Mouse (Mus musculus): ENCODE data around the gene Asb7. TPM values are rescaled to one million over a fixed set of nuclear protein-coding genes. Genes with fewer than 3 reads are reported as not detected.

Gene Asb7
- polyA plus RNA-seq, 1 experiment from 2014 or later = 14.6 TPM

DNA sequence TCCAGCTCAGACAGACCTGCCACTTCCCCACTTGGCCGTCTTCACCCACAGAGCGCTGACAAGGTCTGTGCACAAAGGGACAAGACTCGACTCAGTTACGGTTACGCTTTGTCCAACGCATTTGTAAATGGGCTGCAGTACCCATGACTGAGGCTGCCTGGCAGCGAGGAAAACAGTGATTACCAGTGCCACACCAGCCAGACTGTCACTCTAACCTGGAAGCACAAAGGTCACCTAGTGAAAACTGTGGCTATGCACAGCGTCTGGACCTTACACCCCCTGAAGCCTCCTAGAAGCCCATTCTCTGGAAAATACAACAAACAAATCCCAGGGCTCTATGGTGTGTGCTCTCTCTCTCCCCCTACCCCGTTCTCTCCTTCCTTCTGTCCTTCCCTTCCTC is 33.9 kb downstream of the Asb7 start:
- peaks cover 67% of the 10 kb centered on the region for H3K36me3 ChIP-seq
- WGBS = 88% methylated on average over 9 of the region's 9 CpGs
- no peaks in the 10 kb centered on the region for H3K9me3 ChIP-seq (replicated peaks)
- no peak for ATAC-seq (ENCODE audit: insufficient number of reproducible peaks, low FRiP score)
- no peak overlapping the region for H3K9ac ChIP-seq
- no peak overlapping the region for H3K4me2 ChIP-seq
- no peaks in the 10 kb centered on the region for H3K27me3 ChIP-seq (replicated peaks)
- peaks cover 5% of the 10 kb centered on the region; the same call in 1 of the 2 replicates for H3K4me1 ChIP-seq (replicated peaks)
- no peak overlapping the region for H3K4me3 ChIP-seq
- H3K27ac ChIP-seq (ENCODE audit: poor library complexity, severe bottlenecking) = no peak overlapping the region

DNA sequence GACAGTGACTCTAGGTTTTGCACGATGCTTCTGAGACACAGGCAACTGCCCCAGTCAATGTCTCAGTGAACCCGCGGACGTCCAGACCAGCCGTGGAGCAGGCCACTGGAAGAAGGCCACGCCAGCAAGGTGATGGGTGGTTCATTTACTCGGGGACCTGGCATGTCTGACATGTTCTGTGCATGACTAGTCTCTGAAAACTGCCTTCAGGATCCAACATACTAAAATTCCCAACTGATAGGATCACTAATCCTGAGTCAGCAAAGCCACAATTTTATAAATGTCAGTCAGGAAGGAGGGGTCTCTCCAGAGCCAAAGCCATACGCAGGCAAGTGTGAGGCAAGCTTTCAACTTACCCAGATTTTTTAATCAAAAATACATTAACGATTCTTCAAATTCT is 35.8 kb downstream of the Asb7 start:
- WGBS = 86% methylated on average over 9 of the region's 9 CpGs

DNA sequence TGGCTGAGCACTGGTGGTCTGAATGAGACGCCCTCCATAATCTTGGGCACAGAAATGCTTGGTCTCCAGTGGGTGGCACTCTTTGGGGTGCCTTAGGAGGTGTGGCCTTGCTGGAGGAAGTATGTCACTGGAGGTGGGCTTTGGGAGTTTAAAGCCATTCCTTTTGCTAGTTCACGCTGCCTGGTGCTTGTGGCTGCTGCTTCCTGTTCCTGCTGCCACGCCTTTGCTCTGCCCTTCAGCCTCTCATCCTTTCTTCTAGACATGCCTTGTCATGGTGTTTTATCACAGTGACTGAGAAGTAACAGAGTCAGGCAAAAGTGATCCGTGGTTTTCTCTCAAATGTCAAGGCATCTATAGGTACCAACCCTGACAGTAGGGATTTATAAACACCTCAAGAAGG is 37.2 kb downstream of the Asb7 start:
- no peaks in the 10 kb centered on the region for H3K4me1 ChIP-seq (replicated peaks)
- no peaks in the 10 kb centered on the region for H3K9me3 ChIP-seq (replicated peaks)
- 77% methylated on average over 4 of the region's 4 CpGs for WGBS
- no peaks in the 10 kb centered on the region for H3K27me3 ChIP-seq (replicated peaks)
- peaks cover 46% of the 10 kb centered on the region for H3K36me3 ChIP-seq
- H3K27ac ChIP-seq (ENCODE audit: poor library complexity, severe bottlenecking) = no peak overlapping the region
- H3K9ac ChIP-seq = no peak overlapping the region
- H3K4me3 ChIP-seq = no peak overlapping the region
- no peak overlapping the region for H3K4me2 ChIP-seq
- ATAC-seq (ENCODE audit: insufficient number of reproducible peaks, low FRiP score) = no peak

More for the DNA sequence above, 35.8 kb downstream of the Asb7 start:
- H3K27ac ChIP-seq (ENCODE audit: poor library complexity, severe bottlenecking) = no peak overlapping the region
- H3K27me3 ChIP-seq (replicated peaks) = no peaks in the 10 kb centered on the region
- H3K4me3 ChIP-seq = no peak overlapping the region
- H3K4me2 ChIP-seq = no peak overlapping the region
- H3K4me1 ChIP-seq (replicated peaks) = no peaks in the 10 kb centered on the region
- H3K36me3 ChIP-seq = peaks cover 50% of the 10 kb centered on the region
- H3K9ac ChIP-seq = no peak overlapping the region
- no peak for ATAC-seq (ENCODE audit: insufficient number of reproducible peaks, low FRiP score)
- no peaks in the 10 kb centered on the region for H3K9me3 ChIP-seq (replicated peaks)

DNA sequence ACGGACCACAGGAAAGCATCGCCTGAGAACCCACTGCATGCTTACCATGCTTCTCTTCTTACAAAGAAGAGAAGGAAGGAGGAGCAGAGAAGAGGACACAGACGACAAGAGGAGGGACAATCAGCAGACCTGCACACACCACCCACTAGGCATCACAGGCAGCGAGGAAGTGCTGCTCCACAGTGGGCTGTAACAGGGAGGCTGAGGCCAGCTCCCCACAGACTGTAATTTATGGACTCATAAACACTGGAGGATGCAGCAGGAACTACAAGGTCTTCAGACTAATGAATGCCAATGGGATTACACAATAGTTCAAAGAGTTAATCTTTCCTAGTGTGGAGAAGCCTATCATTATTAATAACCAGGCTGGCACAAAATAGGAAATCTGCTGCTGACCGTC is 38.5 kb downstream of the Asb7 start:
- ATAC-seq (ENCODE audit: insufficient number of reproducible peaks, low FRiP score) = no peak
- Histone ChIP-seq H3K9me3 (replicated peaks) (no peaks in the 10 kb centered on the region), H3K4me2 (no peak overlapping the region), H3K27ac (ENCODE audit: poor library complexity, severe bottlenecking) (no peak overlapping the region), H3K4me3 (no peak overlapping the region), H3K27me3 (replicated peaks) (no peaks in the 10 kb centered on the region), H3K36me3 (peaks cover 43% of the 10 kb centered on the region), H3K9ac (no peak overlapping the region), H3K4me1 (replicated peaks) (no peaks in the 10 kb centered on the region)
- WGBS = 81% methylated on average over 5 of the region's 5 CpGs

DNA sequence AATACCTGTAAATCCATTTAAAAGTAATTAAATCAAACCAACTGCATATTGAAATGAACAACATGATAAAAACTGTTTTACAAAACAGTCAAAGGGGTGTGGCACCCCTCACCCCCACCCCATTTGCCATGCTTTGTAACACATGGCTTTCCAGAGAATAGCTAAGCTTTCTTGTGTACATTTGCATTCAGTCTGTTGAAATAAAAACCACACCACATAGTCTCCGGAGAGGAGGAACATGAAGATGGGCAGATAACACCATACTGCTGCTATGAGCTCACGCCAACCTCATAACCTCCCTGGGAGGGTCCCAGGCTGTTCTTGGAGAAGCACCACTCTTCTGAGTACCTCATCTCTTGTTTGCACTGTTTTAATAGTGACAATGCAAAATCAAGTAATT is 40.2 kb downstream of the Asb7 start:
- no peak overlapping the region for H3K27ac ChIP-seq (ENCODE audit: poor library complexity, severe bottlenecking)
- no peaks in the 10 kb centered on the region for H3K9me3 ChIP-seq (replicated peaks)
- H3K9ac ChIP-seq = no peak overlapping the region
- no peak overlapping the region for H3K4me2 ChIP-seq
- ATAC-seq (ENCODE audit: insufficient number of reproducible peaks, low FRiP score) = no peak
- 88% methylated on average over 2 of the region's 2 CpGs for WGBS
- H3K36me3 ChIP-seq = peaks cover 28% of the 10 kb centered on the region
- no peak overlapping the region for H3K4me3 ChIP-seq
- no peaks in the 10 kb centered on the region for H3K27me3 ChIP-seq (replicated peaks)
- H3K4me1 ChIP-seq (replicated peaks) = no peaks in the 10 kb centered on the region

DNA sequence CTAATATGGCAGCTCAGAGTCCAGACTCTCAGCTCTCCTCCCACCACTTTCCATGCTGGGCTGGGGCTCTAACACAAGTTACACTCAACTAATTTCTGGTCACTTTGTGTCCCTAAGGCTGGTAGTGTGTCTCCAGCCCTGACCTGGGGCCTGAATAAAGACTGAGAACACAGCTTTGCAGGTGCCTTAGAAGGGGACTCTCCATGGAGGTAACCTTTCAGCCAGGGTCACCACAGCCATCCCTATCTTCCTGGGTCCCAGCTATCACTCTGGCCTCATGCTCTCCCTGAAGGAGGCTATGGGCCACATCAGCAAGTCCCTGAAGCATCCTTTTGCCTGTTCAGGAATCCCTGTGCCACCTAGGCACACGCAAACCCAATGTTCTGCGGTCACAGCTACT is 43.7 kb downstream of the Asb7 start:
- Histone ChIP-seq H3K27ac (ENCODE audit: poor library complexity, severe bottlenecking) (no peak overlapping the region), H3K27me3 (replicated peaks) (no peaks in the 10 kb centered on the region), H3K9ac (no peak overlapping the region), H3K4me3 (no peak overlapping the region), H3K4me1 (replicated peaks) (no peaks in the 10 kb centered on the region), H3K36me3 (peaks cover 22% of the 10 kb centered on the region), H3K4me2 (no peak overlapping the region), H3K9me3 (replicated peaks) (no peaks in the 10 kb centered on the region)
- WGBS = 96% methylated on average over 2 of the region's 2 CpGs
- ATAC-seq (ENCODE audit: insufficient number of reproducible peaks, low FRiP score) = no peak

DNA sequence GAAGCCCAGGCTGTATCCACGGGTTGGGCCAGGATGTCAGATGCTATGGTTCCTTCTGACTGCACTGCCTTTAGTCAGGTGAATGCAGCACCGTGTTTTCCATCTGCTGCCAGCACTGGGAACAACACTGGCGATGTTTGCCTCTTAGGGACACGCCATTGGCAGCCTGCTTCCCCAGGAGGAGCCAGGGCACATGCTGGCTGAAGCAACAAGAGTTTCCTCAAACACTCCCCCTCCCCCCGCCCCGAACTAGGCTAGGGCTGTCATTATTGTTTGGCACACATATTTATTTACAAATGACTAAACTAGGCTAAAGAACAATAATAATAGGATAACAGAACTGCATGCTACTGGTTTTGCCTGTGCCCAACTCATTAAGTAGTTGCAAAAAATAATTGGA is 56.0 kb downstream of the Asb7 start:
- no peak overlapping the region for H3K9ac ChIP-seq
- H3K27me3 ChIP-seq (replicated peaks) = no peaks in the 10 kb centered on the region
- H3K4me3 ChIP-seq = no peak overlapping the region
- WGBS = 61% methylated on average over 6 of the region's 6 CpGs
- no peaks in the 10 kb centered on the region for H3K9me3 ChIP-seq (replicated peaks)
- no peak for ATAC-seq (ENCODE audit: insufficient number of reproducible peaks, low FRiP score)
- H3K36me3 ChIP-seq = no peaks in the 10 kb centered on the region
- H3K27ac ChIP-seq (ENCODE audit: poor library complexity, severe bottlenecking) = no peak overlapping the region
- H3K4me1 ChIP-seq (replicated peaks) = no peaks in the 10 kb centered on the region
- H3K4me2 ChIP-seq = no peak overlapping the region

DNA sequence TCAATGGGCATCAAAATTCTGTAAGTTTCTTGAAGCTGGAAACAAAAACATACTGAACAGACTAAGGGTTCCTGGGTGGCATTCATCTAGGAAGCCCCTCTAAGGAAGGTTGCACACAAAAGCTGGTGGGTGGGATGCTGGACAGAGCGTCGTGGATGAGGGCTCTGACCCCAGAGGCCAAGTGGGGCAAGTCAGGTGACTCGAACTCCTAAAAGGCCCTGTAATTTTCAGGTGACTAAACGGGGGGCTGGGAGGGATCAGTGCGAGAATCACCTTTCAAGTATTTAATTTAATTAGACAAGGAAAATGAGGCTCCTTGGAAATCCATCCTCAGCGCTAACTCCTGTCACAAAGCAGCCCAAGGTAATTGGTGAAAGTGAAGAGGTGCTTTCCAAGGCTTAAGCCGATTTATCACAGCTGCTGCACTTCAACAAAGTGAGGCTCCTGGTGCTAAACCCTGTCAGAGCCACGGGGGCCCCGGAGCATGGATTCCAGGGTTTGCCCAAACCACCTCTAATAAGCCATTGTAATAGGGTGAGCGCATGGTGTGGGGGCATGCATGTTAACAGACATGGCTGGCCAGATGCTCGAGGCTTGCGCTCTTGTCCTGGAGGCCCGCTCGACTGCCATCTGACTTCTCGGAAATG is 59.1 kb downstream of the Asb7 start:
- H3K4me1 ChIP-seq (replicated peaks) = no peaks in the 10 kb centered on the region
- no peak overlapping the region for H3K27ac ChIP-seq (ENCODE audit: poor library complexity, severe bottlenecking)
- H3K4me2 ChIP-seq = no peak overlapping the region
- H3K9ac ChIP-seq = no peak overlapping the region
- WGBS = 70% methylated on average over 15 of the region's 15 CpGs
- peaks cover 7% of the 10 kb centered on the region for H3K9me3 ChIP-seq (replicated peaks)
- no peak overlapping the region for H3K4me3 ChIP-seq
- no peak for ATAC-seq (ENCODE audit: insufficient number of reproducible peaks, low FRiP score)
- no peaks in the 10 kb centered on the region for H3K27me3 ChIP-seq (replicated peaks)
- H3K36me3 ChIP-seq = no peaks in the 10 kb centered on the region

DNA sequence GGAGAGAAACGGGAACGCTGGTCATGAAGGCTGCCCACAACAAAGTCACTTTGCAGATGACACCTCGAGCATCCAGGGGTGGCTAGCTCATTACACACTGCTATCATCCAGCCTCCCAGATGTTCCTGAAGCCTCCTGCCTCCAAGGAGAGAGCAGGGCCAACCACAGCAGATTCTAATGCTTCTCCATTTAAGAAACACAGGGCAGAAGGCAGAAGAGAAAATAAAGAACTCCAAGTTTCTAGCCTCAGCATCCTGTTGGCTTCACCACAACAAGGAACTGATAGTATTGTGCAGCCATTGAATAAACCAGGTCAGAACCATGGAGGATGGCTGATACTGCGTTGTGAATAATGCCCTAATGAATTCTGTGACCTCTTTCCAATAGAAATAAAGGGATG is 60.0 kb downstream of the Asb7 start:
- H3K9me3 ChIP-seq (replicated peaks) = peaks cover 7% of the 10 kb centered on the region
- no peak overlapping the region for H3K27ac ChIP-seq (ENCODE audit: poor library complexity, severe bottlenecking)
- H3K4me3 ChIP-seq = no peak overlapping the region
- WGBS = 76% methylated on average over 4 of the region's 4 CpGs
- ATAC-seq (ENCODE audit: insufficient number of reproducible peaks, low FRiP score) = no peak
- H3K36me3 ChIP-seq = no peaks in the 10 kb centered on the region
- no peaks in the 10 kb centered on the region for H3K27me3 ChIP-seq (replicated peaks)
- H3K9ac ChIP-seq = no peak overlapping the region
- no peaks in the 10 kb centered on the region for H3K4me1 ChIP-seq (replicated peaks)
- no peak overlapping the region for H3K4me2 ChIP-seq

DNA sequence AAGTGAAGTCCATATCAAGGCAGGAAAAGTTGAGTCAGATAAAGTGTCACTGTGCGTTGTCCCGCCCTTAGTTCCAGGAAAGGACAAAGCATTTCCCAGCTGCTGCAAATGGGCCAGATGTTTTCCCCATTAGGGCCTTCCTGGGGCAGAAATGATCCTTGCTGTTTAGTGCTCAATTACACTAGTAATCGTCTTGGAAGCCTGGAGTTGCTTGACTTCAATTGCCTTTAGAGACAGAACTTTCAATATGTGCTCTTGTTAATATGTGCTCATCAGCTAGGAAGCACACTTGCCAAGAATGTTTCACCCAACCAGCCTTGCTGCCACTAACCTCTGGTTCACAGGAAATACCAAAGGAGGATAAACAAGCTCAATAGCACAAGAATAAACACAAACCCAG is 66.0 kb downstream of the Asb7 start:
- no peak overlapping the region for H3K4me3 ChIP-seq
- no peaks in the 10 kb centered on the region for H3K36me3 ChIP-seq
- no peak overlapping the region for H3K4me2 ChIP-seq
- no peak overlapping the region for H3K9ac ChIP-seq
- peaks cover 7% of the 10 kb centered on the region for H3K9me3 ChIP-seq (replicated peaks)
- ATAC-seq (ENCODE audit: insufficient number of reproducible peaks, low FRiP score) = no peak
- 43% methylated on average over 3 of the region's 3 CpGs for WGBS
- no peaks in the 10 kb centered on the region for H3K27me3 ChIP-seq (replicated peaks)
- peak overlapping the region; percentile 34; the same call in 1 of the 2 replicates for H3K27ac ChIP-seq (ENCODE audit: poor library complexity, severe bottlenecking)
- peaks cover 10% of the 10 kb centered on the region; the same call in 1 of the 2 replicates for H3K4me1 ChIP-seq (replicated peaks)

DNA sequence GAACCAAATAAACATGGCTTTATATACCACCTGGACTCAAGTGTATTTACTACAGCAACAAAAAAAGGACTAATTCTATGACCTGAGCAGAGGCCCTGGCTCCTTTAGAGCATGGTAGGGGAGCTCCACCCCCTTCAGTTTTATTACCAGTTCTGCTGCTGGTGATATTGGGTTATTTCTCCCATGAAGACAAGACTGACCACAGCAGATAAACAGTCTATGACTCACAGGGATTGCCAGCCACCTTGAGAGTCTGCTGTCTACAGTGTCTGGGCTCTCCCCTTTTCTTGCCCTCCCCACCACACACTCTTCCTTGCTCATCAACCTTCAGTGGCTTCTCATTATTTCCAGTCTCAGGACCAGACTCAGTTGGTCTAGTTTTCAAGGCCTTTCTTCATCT is 87.5 kb downstream of the Asb7 start:
- no peak overlapping the region for H3K4me3 ChIP-seq
- H3K36me3 ChIP-seq = no peaks in the 10 kb centered on the region
- ATAC-seq (ENCODE audit: insufficient number of reproducible peaks, low FRiP score) = no peak
- H3K27me3 ChIP-seq (replicated peaks) = no peaks in the 10 kb centered on the region
- no peak overlapping the region for H3K9ac ChIP-seq
- 0 out of 2 replicates have a peak, but pooled peaks cover 2% of the 10 kb centered on the region for H3K4me1 ChIP-seq (replicated peaks)
- no peak overlapping the region for H3K27ac ChIP-seq (ENCODE audit: poor library complexity, severe bottlenecking)
- no peak overlapping the region for H3K4me2 ChIP-seq
- H3K9me3 ChIP-seq (replicated peaks) = no peaks in the 10 kb centered on the region

Data from heart, embryonic 12.5 days (tissue).